Mouse (Mus musculus) MEL (cell line): ENCODE results near the gene Limd2. TPM values are rescaled to one million over a fixed set of nuclear protein-coding genes. Genes with fewer than 3 reads are reported as not detected.

Source experiments
- DNase-seq: peaks from one replicate; pipeline ENCODE4 v3.0.0; 2011; ENCODE audit warnings: low read depth, low spot score
- H3K27ac ChIP-seq: 2 replicates; pipeline ENCODE4 v1.5.1; 2012; ENCODE audit warnings: low read depth, mild to moderate bottlenecking, control low read depth, low read length, moderate library complexity; ENCODE audit not compliant: control insufficient read depth
- H3K27me3 ChIP-seq, 2 experiments: fragments of 150-350 bp in 1 of 2; sonication (generic) in 1 of 2; 2 replicates each; pipeline ENCODE4 v1.6.1; 2012; ENCODE audit warnings: low read length in 2 of 2, mild to moderate bottlenecking in 2 of 2, improper control_type of control experiment in 1 of 2, moderate library complexity in 1 of 2; ENCODE audit not compliant: insufficient read depth in 2 of 2, control insufficient read depth in 1 of 2
- H3K36me3 ChIP-seq, 2 experiments: 2 replicates each; pipeline ENCODE4 v1.6.1; 2012 to 2014; ENCODE audit warnings: low read length in 2 of 2, improper control_type of control experiment in 1 of 2, inconsistent platforms in 1 of 2, mild to moderate bottlenecking in 1 of 2; ENCODE audit not compliant: insufficient read depth in 2 of 2, control insufficient read depth in 1 of 2
- H3K4me1 ChIP-seq, 2 experiments: fragments of 150-350 bp in 1 of 2; sonication (generic) in 1 of 2; 2 replicates each; pipeline ENCODE4 v1.6.1; 2012; ENCODE audit warnings: low read length in 2 of 2, improper control_type of control experiment in 1 of 2, mild to moderate bottlenecking in 1 of 2; ENCODE audit not compliant: insufficient read depth in 2 of 2, control insufficient read depth in 1 of 2
- H3K4me3 ChIP-seq, 2 experiments: fragments of 150-350 bp in 1 of 2; sonication (generic) in 1 of 2; 2 replicates each; pipeline ENCODE4 v1.5.1; 2012; ENCODE audit warnings: low read depth in 2 of 2, low read length in 2 of 2, mild to moderate bottlenecking in 2 of 2, moderate library complexity in 2 of 2, control low read depth in 1 of 2, improper control_type of control experiment in 1 of 2; ENCODE audit not compliant: control insufficient read depth in 1 of 2, insufficient read depth in 1 of 2
- H3K79me2 ChIP-seq: 2 replicates; pipeline ENCODE4 v1.6.1; 2012; ENCODE audit warnings: mild to moderate bottlenecking, low read length, moderate library complexity; ENCODE audit not compliant: control insufficient read depth, poor library complexity, insufficient read depth
- H3K9ac ChIP-seq: 2 replicates; pipeline ENCODE4 v1.6.1; 2012; ENCODE audit warnings: low read depth, mild to moderate bottlenecking, control low read depth, low read length, moderate library complexity; ENCODE audit not compliant: control insufficient read depth, poor library complexity, severe bottlenecking
- H3K9me3 ChIP-seq: fragments of 150-350 bp; sonication (generic); replicated peaks from 2 replicates; pipeline ENCODE4 v1.6.1; 2012; ENCODE audit warnings: mild to moderate bottlenecking, low read length, improper control_type of control experiment, moderate library complexity; ENCODE audit not compliant: insufficient read depth
- CHD1 ChIP-seq: IDR thresholded peaks from 2 replicates; pipeline ENCODE4 v1.6.1; 2012; ENCODE audit warnings: low read depth, mild to moderate bottlenecking, inconsistent platforms, low read length, improper control_type of control experiment
- CHD2 ChIP-seq: IDR thresholded peaks from 2 replicates; pipeline ENCODE4 v1.6.1; 2011; ENCODE audit warnings: low read length, improper control_type of control experiment
- CTCF ChIP-seq, 3 experiments: IDR thresholded peaks in 2 of 3; conservative IDR thresholded peaks in 1 of 3; 2 replicates each; pipeline ENCODE4 v1.5.1; 2011 to 2012; ENCODE audit warnings: low read length in 3 of 3, low read depth in 2 of 3, mild to moderate bottlenecking in 2 of 3, improper control_type of control experiment in 1 of 3, inconsistent platforms in 1 of 3, mixed read lengths in 1 of 3, moderate library complexity in 1 of 3; ENCODE audit not compliant: control insufficient read depth in 1 of 3, insufficient read depth in 1 of 3, poor library complexity in 1 of 3, severe bottlenecking in 1 of 3
- E2F4 ChIP-seq: IDR thresholded peaks from 2 replicates; pipeline ENCODE4 v1.6.1; 2011; ENCODE audit warnings: low read depth, low read length, improper control_type of control experiment, borderline replicate concordance
- ELF1 ChIP-seq: IDR thresholded peaks from 2 replicates; pipeline ENCODE4 v1.6.1; 2014; ENCODE audit warnings: low read depth, mild to moderate bottlenecking, inconsistent platforms, low read length, improper control_type of control experiment, moderate library complexity
- EP300 ChIP-seq, 2 experiments: IDR thresholded peaks; 2 replicates each; pipeline ENCODE4 v1.6.1; 2011; ENCODE audit warnings: improper control_type of control experiment in 2 of 2, low read length in 2 of 2, low read depth in 1 of 2, mild to moderate bottlenecking in 1 of 2
- GABPA ChIP-seq: IDR thresholded peaks from 2 replicates; pipeline ENCODE4 v1.6.1; 2012; ENCODE audit warnings: low read depth, mild to moderate bottlenecking, inconsistent platforms, low read length, improper control_type of control experiment, moderate library complexity
- GATA1 ChIP-seq: IDR thresholded peaks from 2 replicates; pipeline ENCODE4 v1.6.1; 2011; ENCODE audit warnings: low read depth, low read length, improper control_type of control experiment
- HCFC1 ChIP-seq: IDR thresholded peaks from 2 replicates; pipeline ENCODE4 v1.6.1; 2012; ENCODE audit warnings: low read depth, mild to moderate bottlenecking, inconsistent platforms, low read length, improper control_type of control experiment, moderate library complexity
- JUND ChIP-seq: IDR thresholded peaks from 2 replicates; pipeline ENCODE4 v1.6.1; 2011; ENCODE audit warnings: low read depth, mild to moderate bottlenecking, improper control_type of control experiment, low read length
- MAFK ChIP-seq: IDR thresholded peaks from 2 replicates; pipeline ENCODE4 v1.6.1; 2011; ENCODE audit warnings: low read depth, mild to moderate bottlenecking, low read length, improper control_type of control experiment, borderline replicate concordance
- MAX ChIP-seq: IDR thresholded peaks from 2 replicates; pipeline ENCODE4 v1.6.1; 2011; ENCODE audit warnings: low read length, improper control_type of control experiment
- MAZ ChIP-seq: IDR thresholded peaks from 2 replicates; pipeline ENCODE4 v1.6.1; 2012; ENCODE audit warnings: low read depth, mild to moderate bottlenecking, inconsistent platforms, low read length, improper control_type of control experiment
- MEF2A ChIP-seq: IDR thresholded peaks from 2 replicates; pipeline ENCODE4 v1.6.1; 2014; ENCODE audit warnings: low read depth, mild to moderate bottlenecking, inconsistent platforms, low read length, improper control_type of control experiment; ENCODE audit not compliant: poor library complexity, insufficient replicate concordance, severe bottlenecking; ENCODE audit errors: extremely low read depth
- NELFE ChIP-seq: IDR thresholded peaks from 2 replicates; pipeline ENCODE4 v1.6.1; 2011; ENCODE audit warnings: low read depth, low read length, improper control_type of control experiment
- POLR2A ChIP-seq, 2 experiments: IDR thresholded peaks; 2 replicates each; pipeline ENCODE4 v1.6.1; 2011 to 2012; ENCODE audit warnings: low read length in 2 of 2, mild to moderate bottlenecking in 2 of 2, control low read depth in 1 of 2, improper control_type of control experiment in 1 of 2, low read depth in 1 of 2, moderate library complexity in 1 of 2; ENCODE audit not compliant: control insufficient read depth in 1 of 2, insufficient read depth in 1 of 2, poor library complexity in 1 of 2
- POLR2AphosphoS2 ChIP-seq: IDR thresholded peaks from 2 replicates; pipeline ENCODE4 v1.6.1; 2011; ENCODE audit warnings: low read length, improper control_type of control experiment
- RCOR1 ChIP-seq: IDR thresholded peaks from 2 replicates; pipeline ENCODE4 v1.6.1; 2012; ENCODE audit warnings: low read depth, mild to moderate bottlenecking, inconsistent platforms, low read length, improper control_type of control experiment
- SIN3A ChIP-seq: IDR thresholded peaks from 2 replicates; pipeline ENCODE4 v1.6.1; 2012; ENCODE audit warnings: low read length, improper control_type of control experiment, inconsistent platforms
- SMC3 ChIP-seq: IDR thresholded peaks from 2 replicates; pipeline ENCODE4 v1.6.1; 2011; ENCODE audit warnings: low read depth, low read length, improper control_type of control experiment
- TAL1 ChIP-seq: IDR thresholded peaks from 2 replicates; pipeline ENCODE4 v1.6.1; 2012; ENCODE audit warnings: mild to moderate bottlenecking, inconsistent platforms, low read length, moderate library complexity, mixed read lengths
- TBP ChIP-seq: IDR thresholded peaks from 2 replicates; pipeline ENCODE4 v1.8.0; 2011; ENCODE audit warnings: low read depth, low read length, improper control_type of control experiment
- UBTF ChIP-seq: IDR thresholded peaks from 2 replicates; pipeline ENCODE4 v1.6.1; 2012; ENCODE audit warnings: low read depth, mild to moderate bottlenecking, inconsistent platforms, low read length, improper control_type of control experiment, moderate library complexity, borderline replicate concordance; ENCODE audit not compliant: insufficient read depth
- USF1 ChIP-seq: IDR thresholded peaks from 2 replicates; pipeline ENCODE4 v1.6.1; 2014; ENCODE audit warnings: low read depth, mild to moderate bottlenecking, inconsistent platforms, low read length, improper control_type of control experiment, moderate library complexity
- USF2 ChIP-seq, 2 experiments: IDR thresholded peaks; 2 replicates each; pipeline ENCODE4 v1.6.1; 2011 to 2012; ENCODE audit warnings: improper control_type of control experiment in 2 of 2, low read length in 2 of 2, borderline replicate concordance in 1 of 2, inconsistent platforms in 1 of 2, low read depth in 1 of 2, mild to moderate bottlenecking in 1 of 2; ENCODE audit not compliant: insufficient read depth in 1 of 2
- ZC3H11A ChIP-seq: IDR thresholded peaks from 2 replicates; pipeline ENCODE4 v1.6.1; 2012; ENCODE audit warnings: low read depth, mild to moderate bottlenecking, inconsistent platforms, low read length, improper control_type of control experiment
- ZKSCAN1 ChIP-seq: IDR thresholded peaks from 2 replicates; pipeline ENCODE4 v1.6.1; 2012; ENCODE audit warnings: low read depth, mild to moderate bottlenecking, inconsistent platforms, low read length, improper control_type of control experiment, moderate library complexity
- ZMIZ1 ChIP-seq: IDR thresholded peaks from 2 replicates; pipeline ENCODE4 v1.6.1; 2012; ENCODE audit warnings: low read depth, mild to moderate bottlenecking, inconsistent platforms, low read length, improper control_type of control experiment, moderate library complexity
- polyA plus RNA-seq, 2 experiments: library from polyadenylated mRNA; stranded (reverse) in 1 of 2; unstranded in 1 of 2; fragments of >175 nt in 1 of 2; fragments of >200 nt in 1 of 2; gene quantifications; 2 replicates each; pipeline versions ENCODE4 v1.2.1 to v1.2.4; 2012; ENCODE audit warnings: low replicate concordance in 2 of 2, low read depth in 1 of 2; ENCODE audit not compliant: insufficient read length in 2 of 2, insufficient read depth in 1 of 2, missing spikeins in 1 of 2
- total RNA-seq: library from RNA; depleted of rRNA; stranded (reverse); fragments of 300-350 nt; gene quantifications from 2 replicates; pipeline ENCODE4 v1.2.3, GENCODE M21; 2012

The Limd2 gene
- total and polyA plus RNA-seq, 3 experiments = 58.6 to 201 TPM; not detected in 1

- TF ChIP-seq E2F4 (no peak; the same call in 1 of the 2 replicates), TAL1 (peak; percentile 77), CTCF (IDR thresholded peaks at IDR 0.05 in 2 of 3, conservative IDR thresholded peaks at IDR 0.05 in 1 of 3; ENCODE audit: control insufficient read depth in 1 of 3, insufficient read depth in 1 of 3, low read depth in 2 of 3, low read length in 3 of 3, poor library complexity in 1 of 3, severe bottlenecking in 1 of 3) (peak in 1 of 3 experiments; percentile 41; a peak in 2 of 6 replicates), ZKSCAN1 (no peak), USF2 (IDR thresholded peaks at IDR 0.05; ENCODE audit: borderline replicate concordance in 1 of 2, insufficient read depth in 1 of 2, low read depth in 1 of 2, low read length in 2 of 2) (no peak), SMC3 (peak; percentile 37), EP300 (IDR thresholded peaks at IDR 0.05; ENCODE audit: low read depth in 1 of 2, low read length in 2 of 2) (peak; percentile 93 to 95), ZC3H11A (0 out of 2 replicates have a peak, but pooled peaks have one; percentile 11), RCOR1 (peak; percentile 97), MAX (peak; percentile 79), USF1 (no peak), POLR2A (IDR thresholded peaks at IDR 0.05; ENCODE audit: control insufficient read depth in 1 of 2, insufficient read depth in 1 of 2, low read depth in 1 of 2, low read length in 2 of 2, poor library complexity in 1 of 2) (peak; percentile 36 to 80; a peak in 2 of 4 replicates), HCFC1 (peak; percentile 68; the same call in 1 of the 2 replicates), MAFK (no peak), GATA1 (peak; percentile 100), GABPA (no peak)
Measured at GRCm38 (mm10) chr11:106134580-106135528, 25.8 kb downstream of the Limd2 start (continued).

GRCm38 (mm10) chr11:106132516-106132915, 28.1 kb downstream of the Limd2 start:
- Histone ChIP-seq H3K36me3 (peaks cover 0 to 43% of the 10 kb centered on the region in 2 experiments; a peak in 2 of 4 replicates), H3K79me2 (no peaks in the 10 kb centered on the region; the same call in 1 of the 2 replicates), H3K27me3 (no peaks in the 10 kb centered on the region), H3K9me3 (no peaks in the 10 kb centered on the region), H3K4me1 (peaks cover 22 to 31% of the 10 kb centered on the region in 2 experiments), H3K27ac (no peak overlapping the region), H3K9ac (no peak overlapping the region), H3K4me3 (no peak overlapping the region)
- DNase-seq = no peak
- TF ChIP-seq CHD1 (no peak), MAZ (no peak), SIN3A (no peak), MEF2A (no peak), CHD2 (no peak), JUND (no peak), MAFK (no peak), TBP (no peak), SMC3 (no peak), RCOR1 (no peak), UBTF (no peak), ZMIZ1 (no peak), ELF1 (no peak), GABPA (no peak), HCFC1 (no peak), GATA1 (no peak), NELFE (no peak), POLR2AphosphoS2 (no peak), TAL1 (no peak)
